Mouse (Mus musculus) myocyte (in vitro differentiated cells): ENCODE data around the gene Timm23. TPM values are rescaled to one million over a fixed set of nuclear protein-coding genes. Genes with fewer than 3 reads are reported as not detected.

Source experiments
- H3K27me3 ChIP-seq: one replicate; pipeline ENCODE4 v1.6.1; 2011; ENCODE audit not compliant: control insufficient read depth, insufficient read depth, insufficient read length
- H3K36me3 ChIP-seq: one replicate; pipeline ENCODE4 v1.6.1; 2011; ENCODE audit not compliant: control insufficient read depth, insufficient read depth
- H3K4me2 ChIP-seq: one replicate; pipeline ENCODE4 v1.6.1; 2011; ENCODE audit warnings: low read depth, control low read depth
- H3K4me3 ChIP-seq: one replicate; pipeline ENCODE4 v1.5.1; 2011; ENCODE audit warnings: mild to moderate bottlenecking, control low read depth, moderate library complexity
- H3K79me2 ChIP-seq: one replicate; pipeline ENCODE4 v1.6.1; 2011; ENCODE audit not compliant: control insufficient read depth, insufficient read depth
- H3ac ChIP-seq: one replicate; pipeline ENCODE4 v1.6.1; 2011; ENCODE audit not compliant: control insufficient read depth, insufficient read length
- CEBPB ChIP-seq: IDR thresholded peaks from 2 replicates; pipeline ENCODE4 v1.6.1; 2011; ENCODE audit warnings: mild to moderate bottlenecking, moderate library complexity; ENCODE audit not compliant: poor library complexity, insufficient read depth, severe bottlenecking
- E2F4 ChIP-seq: IDR thresholded peaks from one replicate; pipeline ENCODE4 v1.6.1; 2011; ENCODE audit warnings: mild to moderate bottlenecking, control low read depth, moderate library complexity; ENCODE audit not compliant: insufficient read depth
- MAX ChIP-seq: IDR thresholded peaks from one replicate; pipeline ENCODE4 v1.6.1; 2011; ENCODE audit warnings: low read depth, mild to moderate bottlenecking, control low read depth
- MYOD1 ChIP-seq, 3 experiments: IDR thresholded peaks; one replicate each; pipeline ENCODE4 v1.6.1; 2011; ENCODE audit warnings: control low read depth in 2 of 3, low read depth in 2 of 3, mild to moderate bottlenecking in 2 of 3, moderate library complexity in 1 of 3; ENCODE audit not compliant: insufficient read length in 2 of 3, control insufficient read depth in 1 of 3
- MYOG ChIP-seq, 3 experiments: IDR thresholded peaks; one replicate each; pipeline ENCODE4 v1.6.1; 2011; ENCODE audit warnings: control low read depth in 2 of 3, low read depth in 2 of 3, mild to moderate bottlenecking in 2 of 3; ENCODE audit not compliant: insufficient read length in 2 of 3, control insufficient read depth in 1 of 3, insufficient read depth in 1 of 3
- POLR2A ChIP-seq: IDR thresholded peaks from one replicate; pipeline ENCODE4 v1.6.1; 2011; ENCODE audit warnings: low read depth, mild to moderate bottlenecking, control low read depth, moderate library complexity; ENCODE audit not compliant: insufficient read length
- POLR2AphosphoS2 ChIP-seq: IDR thresholded peaks from one replicate; pipeline ENCODE4 v1.6.1; 2011; ENCODE audit warnings: low read depth, control low read depth; ENCODE audit not compliant: insufficient read length
- REST ChIP-seq: IDR thresholded peaks from one replicate; pipeline ENCODE4 v1.6.1; 2011; ENCODE audit warnings: mild to moderate bottlenecking, control low read depth, moderate library complexity; ENCODE audit not compliant: insufficient read depth, insufficient read length
- SRF ChIP-seq: IDR thresholded peaks from one replicate; pipeline ENCODE4 v1.6.1; 2011; ENCODE audit warnings: low read depth; ENCODE audit not compliant: control insufficient read depth, insufficient read length
- TCF12 ChIP-seq: IDR thresholded peaks from one replicate; pipeline ENCODE4 v1.6.1; 2011; ENCODE audit warnings: mild to moderate bottlenecking, control low read depth; ENCODE audit not compliant: poor library complexity, insufficient read depth, severe bottlenecking
- TCF3 ChIP-seq: IDR thresholded peaks from one replicate; pipeline ENCODE4 v1.6.1; 2011; ENCODE audit warnings: low read depth, control low read depth; ENCODE audit not compliant: insufficient read length
- USF1 ChIP-seq: IDR thresholded peaks from one replicate; pipeline ENCODE4 v1.6.1; 2011; ENCODE audit warnings: low read depth, mild to moderate bottlenecking, control low read depth, moderate library complexity
- polyA plus RNA-seq: library from polyadenylated mRNA; unstranded; fragments of >200 nt; fragmentation: generic; extraction: Trizol; gene quantifications from one replicate; pipeline ENCODE4 v1.2.1, GENCODE M21; 2012; ENCODE audit warnings: missing spikeins

Timm23 gene
- 242 TPM for polyA plus RNA-seq

- H3K27me3 ChIP-seq: no peaks in the 10 kb centered on the region
- peak; percentile 63 for TF ChIP-seq POLR2A
- no peak for TF ChIP-seq USF1
- H3K4me3 ChIP-seq: peak within 1 kb of the TSS; percentile 89
- peak within 1 kb of the TSS; percentile 99 for H3ac ChIP-seq
- H3K4me2 ChIP-seq: peak within 1 kb of the TSS; percentile 97
- H3K36me3 ChIP-seq: peaks cover 27% of the 10 kb centered on the region
- peaks cover 86% of the 10 kb centered on the region for H3K79me2 ChIP-seq
These were observed at the start of gene Timm23, which contains the start of gene Parg for GRCm38 (mm10) chr14:32201791-32202451. Gene Timm23, minus strand, starts transcription at chr14:32201898. Gene Parg, plus strand, starts transcription at chr14:32201949.

- Histone ChIP-seq H3K4me3 (no peak overlapping the region), H3K79me2 (no peaks in the 10 kb centered on the region), H3K27me3 (no peaks in the 10 kb centered on the region), H3ac (no peak overlapping the region), H3K4me2 (no peak overlapping the region), H3K36me3 (peaks cover 30% of the 10 kb centered on the region)
- TF ChIP-seq MAX (no peak), SRF (no peak), REST (no peak), POLR2A (no peak), TCF12 (no peak), MYOG (IDR thresholded peaks at IDR 0.05; ENCODE audit: control insufficient read depth in 1 of 3, insufficient read depth in 1 of 3, insufficient read length in 2 of 3, low read depth in 2 of 3) (no peak), TCF3 (no peak), POLR2AphosphoS2 (no peak), MYOD1 (IDR thresholded peaks at IDR 0.05; ENCODE audit: control insufficient read depth in 1 of 3, insufficient read length in 2 of 3, low read depth in 2 of 3) (no peak), CEBPB (no peak), E2F4 (no peak), USF1 (no peak)
These were observed 47.9 kb upstream of the Timm23 start for GRCm38 (mm10) chr14:32249616-32250015.

GRCm38 (mm10) chr14:32246019-32246418, 44.3 kb upstream of the Timm23 start:
- no peak overlapping the region for H3ac ChIP-seq
- TF ChIP-seq SRF (no peak), USF1 (no peak)
- H3K4me3 ChIP-seq: no peak overlapping the region
- no peaks in the 10 kb centered on the region for H3K79me2 ChIP-seq
- no peak overlapping the region for H3K4me2 ChIP-seq
- H3K36me3 ChIP-seq: peaks cover 35% of the 10 kb centered on the region
- no peaks in the 10 kb centered on the region for H3K27me3 ChIP-seq

- TF ChIP-seq E2F4 (no peak), CEBPB (no peak), SRF (no peak), MYOG (IDR thresholded peaks at IDR 0.05; ENCODE audit: control insufficient read depth in 1 of 3, insufficient read depth in 1 of 3, insufficient read length in 2 of 3, low read depth in 2 of 3) (no peak), MYOD1 (IDR thresholded peaks at IDR 0.05; ENCODE audit: control insufficient read depth in 1 of 3, insufficient read length in 2 of 3, low read depth in 2 of 3) (no peak), TCF3 (no peak), REST (no peak), TCF12 (no peak), USF1 (no peak), POLR2A (no peak), MAX (no peak), POLR2AphosphoS2 (no peak)
- H3K36me3 ChIP-seq: peaks cover 32% of the 10 kb centered on the region
- no peak overlapping the region for H3K4me3 ChIP-seq
These were observed 40.7 kb upstream of the Timm23 start for GRCm38 (mm10) chr14:32242401-32242800.

GRCm38 (mm10) chr14:32228996-32229395, 27.3 kb upstream of the Timm23 start:
- H3K4me2 ChIP-seq: no peak overlapping the region
- peaks cover 18% of the 10 kb centered on the region for H3K36me3 ChIP-seq
- no peak overlapping the region for H3ac ChIP-seq
- TF ChIP-seq E2F4 (no peak), MAX (no peak)
- no peaks in the 10 kb centered on the region for H3K27me3 ChIP-seq
- H3K4me3 ChIP-seq: no peak overlapping the region
- no peaks in the 10 kb centered on the region for H3K79me2 ChIP-seq

More at GRCm38 (mm10) chr14:32242401-32242800, 40.7 kb upstream of the Timm23 start:
- Histone ChIP-seq H3K79me2 (no peaks in the 10 kb centered on the region), H3K4me2 (no peak overlapping the region), H3K27me3 (no peaks in the 10 kb centered on the region), H3ac (no peak overlapping the region)

GRCm38 (mm10) chr14:32226601-32227000, 24.9 kb upstream of the Timm23 start:
- Histone ChIP-seq H3K27me3 (no peaks in the 10 kb centered on the region), H3ac (no peak overlapping the region), H3K79me2 (no peaks in the 10 kb centered on the region), H3K4me3 (no peak overlapping the region), H3K36me3 (peaks cover 13% of the 10 kb centered on the region), H3K4me2 (no peak overlapping the region)
- TF ChIP-seq CEBPB (no peak), USF1 (no peak), E2F4 (no peak), SRF (no peak), TCF12 (no peak), POLR2A (no peak), MAX (no peak), POLR2AphosphoS2 (no peak), MYOD1 (IDR thresholded peaks at IDR 0.05; ENCODE audit: control insufficient read depth in 1 of 3, insufficient read length in 2 of 3, low read depth in 2 of 3) (no peak), MYOG (IDR thresholded peaks at IDR 0.05; ENCODE audit: control insufficient read depth in 1 of 3, insufficient read depth in 1 of 3, insufficient read length in 2 of 3, low read depth in 2 of 3) (no peak), REST (no peak), TCF3 (no peak)
